14 mouse cellular contexts compared by ENCODE assay signal in the genomic region with DNA sequence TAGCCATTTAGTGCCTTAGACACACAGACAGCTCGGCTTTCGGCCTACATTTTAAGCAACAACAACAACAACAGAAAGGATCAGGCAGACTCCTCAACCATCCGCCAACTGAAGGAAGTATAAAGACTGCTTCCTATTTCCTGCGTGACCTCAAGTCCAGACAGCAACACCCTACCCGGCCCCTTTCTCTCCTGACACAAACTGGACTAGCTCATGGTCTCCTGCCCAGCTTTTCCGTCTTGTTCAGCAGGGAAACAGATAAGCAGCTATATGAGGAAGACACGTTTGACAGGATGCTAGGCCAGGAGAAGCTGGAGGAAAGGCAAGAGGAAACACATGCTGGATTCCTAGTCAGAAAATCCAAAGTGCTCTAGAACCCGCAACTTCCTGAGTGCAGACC.
DNase-seq lines count a peak whose midpoint lies in the region; ATAC-seq and TF ChIP-seq lines count a peak whose summit lies in the region.
"Had no signal": no experiment of that assay in that cellular context is flagged by ENCODE, and none has a peak within 500 bp of the region (broad histone marks: within the 10 kb centered on the region; RNA-seq: fewer than 3 reads in every experiment).

No protein-coding gene starts in this region.

- no peak for DNase-seq in heart, adult 2 months
- no peak for DNase-seq in heart, adult 11 months
- DNase-seq in kidney, postnatal 0 days (ENCODE audit: low spot score): peak; percentile 32
- DNase-seq in kidney, postnatal 4 days: no peak
- no peak for DNase-seq in embryonic facial prominence, embryonic 10.5 days (ENCODE audit: low spot score)
- DNase-seq in lung, postnatal 0 days (ENCODE audit: low spot score): peak; percentile 54
- DNase-seq in spleen, adult 18-20 months: no peak
- no peak for DNase-seq in T-cell, adult 2 months (ENCODE audit: low spot score)
- DNase-seq: B cell, adult 2 months; thymus, adult 18-20 months had no signal

- no peak overlapping the region for H3K9ac ChIP-seq in heart, adult 2 months (ENCODE audit: low read depth, low read length)
- no peak overlapping the region for H3K9ac ChIP-seq in kidney, postnatal 0 days (ENCODE audit: low read depth, low read length)
- no peak overlapping the region for H3K9ac ChIP-seq in lung, postnatal 0 days (replicated peaks; ENCODE audit: low read depth)

- no peak for TF ChIP-seq CTCF in heart, adult 2 months (IDR thresholded peaks at IDR 0.05)
- no peak for TF ChIP-seq CTCF in kidney, postnatal 0 days (IDR thresholded peaks at IDR 0.05; ENCODE audit: low read depth)
- TF ChIP-seq CTCF in lung, postnatal 0 days (IDR thresholded peaks at IDR 0.05): no peak

- no peak for ATAC-seq in kidney, postnatal 0 days (replicated peaks; ENCODE audit: low FRiP score, low read depth)
- ATAC-seq in lung, postnatal 0 days: peak; percentile 73
- ATAC-seq: inflammation-experienced regulatory T-cells, adult 6 months had no signal

- no peaks in the 10 kb centered on the region for H3K79me2 ChIP-seq in heart, adult 2 months (replicated peaks; ENCODE audit: control insufficient read depth, insufficient read depth, low read length)

- H3K9me3 ChIP-seq in kidney, postnatal 0 days (replicated peaks; ENCODE audit: low read length): no peaks in the 10 kb centered on the region
- H3K9me3 ChIP-seq in embryonic facial prominence, embryonic 10.5 days: no peaks in the 10 kb centered on the region
- no peaks in the 10 kb centered on the region for H3K9me3 ChIP-seq in lung, postnatal 0 days (ENCODE audit: low read length)
- H3K9me3 ChIP-seq: limb, embryonic 10.5 days; megakaryocyte, embryonic 14.5 days had no signal

- H3K36me3 ChIP-seq in heart, adult 2 months (ENCODE audit: control insufficient read depth, insufficient read depth, low read length): no peaks in the 10 kb centered on the region
- H3K36me3 ChIP-seq in kidney, postnatal 0 days (ENCODE audit: insufficient read depth, low read length): no peaks in the 10 kb centered on the region
- no peaks in the 10 kb centered on the region for H3K36me3 ChIP-seq in embryonic facial prominence, embryonic 10.5 days (replicated peaks)
- no peaks in the 10 kb centered on the region for H3K36me3 ChIP-seq in lung, postnatal 0 days (ENCODE audit: insufficient read depth, low read length)
- H3K36me3 ChIP-seq: limb, embryonic 10.5 days had no signal

- WGBS in heart, adult 2 months: 41% methylated on average over 8 of the region's 8 CpGs
- WGBS in kidney, postnatal 0 days: 60% methylated on average over 8 of the region's 8 CpGs
- 53% methylated on average over 8 of the region's 8 CpGs for WGBS in embryonic facial prominence, embryonic 10.5 days
- 53% methylated on average over 8 of the region's 8 CpGs for WGBS in lung, postnatal 0 days

- intact Hi-C loops in heart, adult 2 months (cut with DNase I): loop anchor here (5.0 kb wide), 2 partner anchors 36 to 76 kb away; partner anchors contain the start of gene Srgap1

- TF ChIP-seq POLR2A in heart, adult 2 months (IDR thresholded peaks at IDR 0.05; ENCODE audit: insufficient read depth, low read depth, low read length): no peak

- peaks cover 6% of the 10 kb centered on the region; the same call in 1 of the 2 replicates for H3K4me1 ChIP-seq in heart, adult 2 months (ENCODE audit: control insufficient read depth, insufficient read depth, low read length)
- 0 out of 2 replicates have a peak, but pooled peaks cover 7% of the 10 kb centered on the region for H3K4me1 ChIP-seq in kidney, postnatal 0 days (replicated peaks; ENCODE audit: insufficient read depth, low read length)
- peaks cover 72% of the 10 kb centered on the region for H3K4me1 ChIP-seq in embryonic facial prominence, embryonic 10.5 days
- peaks cover 2% of the 10 kb centered on the region; the same call in 1 of the 2 replicates for H3K4me1 ChIP-seq in lung, postnatal 0 days (ENCODE audit: insufficient read depth, low read depth, low read length)
- H3K4me1 ChIP-seq: megakaryocyte, embryonic 14.5 days had no signal

- H3K4me3 ChIP-seq in heart, adult 2 months: no peak overlapping the region
- H3K4me3 ChIP-seq in kidney, postnatal 0 days (replicated peaks; ENCODE audit: low read depth, low read length): no peak overlapping the region
- H3K4me3 ChIP-seq in embryonic facial prominence, embryonic 10.5 days: no peak overlapping the region
- H3K4me3 ChIP-seq in lung, postnatal 0 days (ENCODE audit: low read depth, low read length): no peak overlapping the region
- H3K4me3 ChIP-seq: erythroblast, embryonic 14.5 days; limb, embryonic 10.5 days; megakaryocyte, embryonic 14.5 days had no signal

- no peaks in the 10 kb centered on the region for H3K27me3 ChIP-seq in heart, adult 2 months (ENCODE audit: control insufficient read depth, insufficient read depth, low read length)
- no peaks in the 10 kb centered on the region for H3K27me3 ChIP-seq in kidney, postnatal 0 days (ENCODE audit: insufficient read depth, low read length)
- no peaks in the 10 kb centered on the region for H3K27me3 ChIP-seq in embryonic facial prominence, embryonic 10.5 days (replicated peaks; ENCODE audit: low read depth, poor library complexity, severe bottlenecking)
- H3K27me3 ChIP-seq in lung, postnatal 0 days (replicated peaks; ENCODE audit: insufficient read depth, low read length): no peaks in the 10 kb centered on the region

- no peak for TF ChIP-seq EP300 in heart, adult 2 months (IDR thresholded peaks at IDR 0.05; ENCODE audit: insufficient read depth, low read depth, low read length)
- TF ChIP-seq EP300 in lung, postnatal 0 days (IDR thresholded peaks at IDR 0.05): peak; percentile 61

- H3K27ac ChIP-seq in heart, adult 2 months: peak overlapping the region; percentile 52
- peak overlapping the region; percentile 44; the same call in 1 of the 2 replicates for H3K27ac ChIP-seq in kidney, postnatal 0 days
- H3K27ac ChIP-seq in embryonic facial prominence, embryonic 10.5 days (replicated peaks): peak overlapping the region; percentile 41; the same call in 1 of the 2 replicates
- peak overlapping the region; percentile 55 for H3K27ac ChIP-seq in lung, postnatal 0 days (ENCODE audit: low read length)

- H3K4me2 ChIP-seq in kidney, postnatal 0 days (ENCODE audit: low read length): no peak overlapping the region
- H3K4me2 ChIP-seq in lung, postnatal 0 days (replicated peaks; ENCODE audit: low read depth, low read length): no peak overlapping the region

Comparison
In these comparisons a context has a peak if more than half of its experiments do, and no peak if none do; other contexts are left out.
1. DNase-seq: peak in kidney, postnatal 0 days (single experiment) and lung, postnatal 0 days (single experiment); none in heart, adult 2 months (0 of 2), heart, adult 11 months (single experiment), kidney, postnatal 4 days (0 of 2), embryonic facial prominence, embryonic 10.5 days (single experiment), spleen, adult 18-20 months (0 of 2) and T-cell, adult 2 months (single experiment).
2. Peak in every context shown above with its lines, with median percentiles within 50 percentile points of each other: H3K27ac ChIP-seq.